Mouse (Mus musculus) embryonic facial prominence, embryonic 15.5 days (tissue): ENCODE results near the gene Ppfia4. TPM values are rescaled to one million over a fixed set of nuclear protein-coding genes. Genes with fewer than 3 reads are reported as not detected.

Experiments used
- ATAC-seq: fragments of 200-750 bp; cut with Nextera tagmentation; 2 replicates; pipeline ENCODE4 v1.8.0; 2017; ENCODE audit warnings: low read depth, moderate TSS enrichment; ENCODE audit not compliant: insufficient number of reproducible peaks, low FRiP score, low TSS enrichment
- H3K27ac ChIP-seq: fragments of 300-500 bp; sonication (generic); replicated peaks from 2 replicates; pipeline ENCODE4 v1.5.1; 2015; ENCODE audit warnings: mild to moderate bottlenecking, inconsistent platforms
- H3K27me3 ChIP-seq: fragments of 300-500 bp; sonication (generic); 2 replicates; pipeline ENCODE4 v1.6.1; 2015; ENCODE audit warnings: inconsistent platforms
- H3K36me3 ChIP-seq: fragments of 300-500 bp; sonication (generic); 2 replicates; pipeline ENCODE4 v1.6.1; 2015; ENCODE audit warnings: mild to moderate bottlenecking, inconsistent platforms
- H3K4me1 ChIP-seq: fragments of 300-500 bp; sonication (generic); 2 replicates; pipeline ENCODE4 v1.6.1; 2015; ENCODE audit warnings: inconsistent platforms
- H3K4me2 ChIP-seq: fragments of 300-500 bp; sonication (generic); replicated peaks from 2 replicates; pipeline ENCODE4 v1.6.1; 2015; ENCODE audit warnings: mild to moderate bottlenecking, inconsistent platforms
- H3K4me3 ChIP-seq: fragments of 300-500 bp; sonication (generic); replicated peaks from 2 replicates; pipeline ENCODE4 v1.5.1; 2015; ENCODE audit warnings: mild to moderate bottlenecking, inconsistent platforms
- H3K9ac ChIP-seq: fragments of 300-500 bp; sonication (generic); 2 replicates; pipeline ENCODE4 v1.6.1; 2015; ENCODE audit warnings: inconsistent platforms
- H3K9me3 ChIP-seq: fragments of 300-500 bp; sonication (generic); replicated peaks from 2 replicates; pipeline ENCODE4 v1.6.1; 2016; ENCODE audit warnings: inconsistent platforms
- WGBS: fragments of 180-500 bp; shearing (Covaris S2); methylation state at CpG from one replicate; pipeline ENCODE4 v1.1.7; 2015; 5-methylcytosine and 5-hydroxymethylcytosine counted together
- polyA plus RNA-seq: library from polyadenylated mRNA; unstranded; fragments of >200 nt; fragmentation: Nextera tagmentation; extraction: Ambion mirVana; gene quantifications from 2 replicates; pipeline ENCODE4 v1.2.1, GENCODE M21; 2015

The Ppfia4 gene
- polyA plus RNA-seq, 1 experiment from 2014 or later, result 11.6 TPM

DNA sequence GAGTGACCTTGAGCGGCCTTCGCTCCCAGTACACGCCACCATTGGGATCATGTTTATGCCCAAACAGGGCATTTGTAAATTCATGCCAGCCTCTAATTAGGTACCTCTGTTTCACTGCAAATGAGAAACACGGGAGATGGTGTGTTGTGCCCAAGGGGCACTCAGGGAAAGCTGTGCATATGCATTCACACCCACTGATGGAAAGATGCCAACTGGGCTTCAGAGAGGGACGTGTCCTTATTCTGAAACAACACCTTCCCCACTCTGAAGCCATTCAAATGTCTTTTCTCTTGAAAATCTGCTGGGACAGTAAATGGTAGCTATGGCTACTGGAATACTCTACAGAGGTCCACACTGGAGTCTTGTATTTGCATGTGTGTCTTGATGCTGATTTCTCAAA lies 14.5 kb downstream of the Ppfia4 start:
- Histone ChIP-seq H3K4me3 (no peak overlapping the region), H3K36me3 (peaks cover under 1% of the 10 kb centered on the region; the same call in 1 of the 2 replicates), H3K4me2 (no peak overlapping the region), H3K27ac (no peak overlapping the region), H3K9me3 (no peaks in the 10 kb centered on the region), H3K27me3 (no peaks in the 10 kb centered on the region), H3K9ac (no peak overlapping the region), H3K4me1 (peaks cover 9% of the 10 kb centered on the region; the same call in 1 of the 2 replicates)
- WGBS, result 76% methylated on average over 5 of the region's 5 CpGs
- no peak for ATAC-seq

DNA sequence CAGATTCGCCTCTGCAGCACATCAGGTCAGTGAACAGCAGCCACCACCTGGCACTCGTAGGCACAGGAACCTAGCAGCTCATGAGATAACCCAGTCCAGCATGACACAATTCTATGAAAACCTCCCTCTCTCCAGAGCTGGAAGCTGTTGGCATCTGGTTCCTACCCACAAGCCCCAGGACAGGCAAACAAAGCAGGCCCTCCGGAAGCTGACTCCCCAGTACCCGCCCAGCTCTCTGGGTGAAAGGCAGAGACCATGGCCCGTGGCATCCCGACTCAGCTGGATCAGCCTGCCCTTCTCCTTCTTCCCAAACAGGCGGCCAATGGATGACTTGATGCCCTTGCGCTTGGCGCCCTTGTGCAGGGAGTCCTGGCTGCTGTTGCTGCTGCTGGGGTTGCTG lies 16.4 kb downstream of the Ppfia4 start:
- no peak overlapping the region for H3K27ac ChIP-seq
- H3K9me3 ChIP-seq, result no peaks in the 10 kb centered on the region
- no peak for ATAC-seq
- no peak overlapping the region for H3K4me2 ChIP-seq
- no peaks in the 10 kb centered on the region for H3K36me3 ChIP-seq
- no peak overlapping the region for H3K9ac ChIP-seq
- WGBS, result 84% methylated on average over 9 of the region's 9 CpGs
- H3K27me3 ChIP-seq, result no peaks in the 10 kb centered on the region
- peaks cover 9% of the 10 kb centered on the region; the same call in 1 of the 2 replicates for H3K4me1 ChIP-seq
- H3K4me3 ChIP-seq, result no peak overlapping the region

DNA sequence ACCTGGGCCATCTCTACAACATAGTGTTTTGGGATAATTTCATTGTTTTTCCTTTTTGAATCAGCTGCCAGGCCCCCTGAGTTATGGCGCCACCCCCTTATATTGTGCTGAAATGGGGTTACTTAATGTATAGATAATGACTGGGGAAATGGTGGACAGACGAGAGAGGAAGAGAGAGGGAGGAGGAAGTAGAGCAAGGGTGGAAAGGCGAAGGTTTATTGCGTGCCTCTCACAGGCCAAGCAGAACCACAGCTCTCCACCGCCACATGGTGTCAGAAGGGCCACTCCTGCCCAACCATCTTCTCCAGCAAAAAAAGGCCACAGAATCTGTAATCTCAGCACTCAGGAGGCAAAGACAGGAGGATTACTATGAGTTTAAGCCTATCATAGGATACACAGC lies 17.5 kb downstream of the Ppfia4 start:
- H3K4me2 ChIP-seq, result no peak overlapping the region
- no peaks in the 10 kb centered on the region for H3K9me3 ChIP-seq
- no peak overlapping the region for H3K27ac ChIP-seq
- ATAC-seq, result no peak
- no peak overlapping the region for H3K4me3 ChIP-seq
- H3K9ac ChIP-seq, result no peak overlapping the region
- no peaks in the 10 kb centered on the region for H3K27me3 ChIP-seq
- WGBS, result 84% methylated on average over 5 of the region's 5 CpGs
- no peaks in the 10 kb centered on the region for H3K4me1 ChIP-seq
- H3K36me3 ChIP-seq, result no peaks in the 10 kb centered on the region

- H3K4me1 ChIP-seq, result no peaks in the 10 kb centered on the region
- H3K27ac ChIP-seq, result no peak overlapping the region
- no peak overlapping the region for H3K9ac ChIP-seq
- 83% methylated on average over 7 of the region's 7 CpGs for WGBS
- H3K4me2 ChIP-seq, result no peak overlapping the region
- ATAC-seq, result no peak
- H3K36me3 ChIP-seq, result no peaks in the 10 kb centered on the region
- no peaks in the 10 kb centered on the region for H3K9me3 ChIP-seq
- no peaks in the 10 kb centered on the region for H3K27me3 ChIP-seq
- no peak overlapping the region for H3K4me3 ChIP-seq
Measured at GRCm38 (mm10) chr1:134311760-134312159, 21.0 kb downstream of the Ppfia4 start.

DNA sequence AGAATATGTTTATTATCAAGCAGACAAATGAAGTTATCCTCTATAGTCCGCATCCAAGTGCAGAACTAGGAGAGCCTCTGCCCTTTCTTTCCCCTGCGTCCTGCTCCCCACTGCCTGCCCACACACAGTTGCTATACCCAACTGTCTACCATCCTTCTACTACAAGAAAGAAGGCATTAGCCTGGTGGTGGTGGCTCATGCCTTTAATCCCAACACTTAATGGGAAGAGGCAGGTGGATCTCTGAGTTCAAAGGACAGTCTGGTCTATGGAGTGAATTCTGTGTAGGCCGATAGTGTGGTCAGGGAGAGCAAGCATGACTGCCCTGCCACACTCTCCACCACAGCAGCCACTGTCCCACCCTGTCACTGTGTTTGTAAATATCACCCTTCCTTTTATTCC lies 22.0 kb downstream of the Ppfia4 start:
- Histone ChIP-seq H3K27me3 (no peaks in the 10 kb centered on the region), H3K36me3 (no peaks in the 10 kb centered on the region), H3K9me3 (no peaks in the 10 kb centered on the region), H3K27ac (no peak overlapping the region), H3K4me1 (no peaks in the 10 kb centered on the region), H3K4me2 (no peak overlapping the region), H3K9ac (no peak overlapping the region), H3K4me3 (no peak overlapping the region)
- no peak for ATAC-seq
- 91% methylated on average over 3 of the region's 3 CpGs for WGBS

DNA sequence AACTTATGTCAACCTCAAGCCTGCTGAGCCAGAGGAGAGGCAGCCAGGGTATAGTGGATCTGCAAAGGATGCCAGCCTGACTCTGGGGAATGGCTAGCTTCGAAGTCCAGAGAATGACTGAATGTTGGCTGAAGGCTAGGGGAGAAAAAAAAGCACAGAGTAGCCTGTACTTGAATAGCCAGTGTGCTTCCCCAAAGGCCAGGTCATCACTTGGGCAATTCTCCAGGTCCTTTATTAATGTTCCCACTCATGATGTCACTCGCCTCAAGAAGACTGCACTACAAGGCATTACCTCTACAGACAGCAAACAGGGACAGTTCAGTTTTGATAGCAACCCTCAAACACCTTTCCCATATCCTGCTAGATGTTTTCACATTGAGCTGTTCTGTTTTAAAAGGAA lies 22.4 kb downstream of the Ppfia4 start:
- Histone ChIP-seq H3K9me3 (no peaks in the 10 kb centered on the region), H3K9ac (no peak overlapping the region), H3K27ac (no peak overlapping the region), H3K4me3 (no peak overlapping the region), H3K36me3 (no peaks in the 10 kb centered on the region), H3K27me3 (no peaks in the 10 kb centered on the region), H3K4me1 (no peaks in the 10 kb centered on the region), H3K4me2 (no peak overlapping the region)
- 90% methylated on average over 2 of the region's 2 CpGs for WGBS
- no peak for ATAC-seq

DNA sequence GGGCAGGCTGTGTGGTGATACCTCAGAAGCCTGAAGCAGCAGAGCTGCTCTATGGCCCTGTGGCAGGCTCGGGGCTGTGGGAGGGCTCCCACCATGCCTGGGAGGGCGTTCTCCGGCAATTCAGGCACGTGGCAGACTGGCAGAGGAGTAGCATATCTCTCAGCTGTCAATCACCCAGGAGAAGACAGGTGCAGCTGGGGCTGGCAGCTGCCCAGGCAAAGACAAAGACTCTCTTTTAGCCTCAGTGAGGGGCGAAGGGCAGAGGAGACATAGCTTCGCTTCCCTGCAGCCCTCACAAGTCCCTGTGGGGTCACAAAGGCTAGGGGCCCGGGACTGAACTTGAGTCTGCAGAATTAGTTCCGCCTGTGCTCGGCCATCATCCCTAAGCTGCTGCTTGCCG lies 25.3 kb downstream of the Ppfia4 start:
- no peak overlapping the region for H3K27ac ChIP-seq
- peaks cover 13% of the 10 kb centered on the region for H3K4me1 ChIP-seq
- no peak for ATAC-seq
- H3K4me3 ChIP-seq, result no peak overlapping the region
- no peaks in the 10 kb centered on the region for H3K36me3 ChIP-seq
- no peaks in the 10 kb centered on the region for H3K27me3 ChIP-seq
- H3K9me3 ChIP-seq, result no peaks in the 10 kb centered on the region
- 47% methylated on average over 10 of the region's 10 CpGs for WGBS
- no peak overlapping the region for H3K4me2 ChIP-seq
- no peak overlapping the region for H3K9ac ChIP-seq

GRCm38 (mm10) chr1:134304940-134305339 lies 27.8 kb downstream of the Ppfia4 start:
- no peak overlapping the region for H3K4me3 ChIP-seq
- H3K4me1 ChIP-seq, result peaks cover 16% of the 10 kb centered on the region
- no peak overlapping the region for H3K27ac ChIP-seq
- H3K9me3 ChIP-seq, result no peaks in the 10 kb centered on the region
- no peak for ATAC-seq
- 89% methylated on average over 9 of the region's 9 CpGs for WGBS
- H3K9ac ChIP-seq, result no peak overlapping the region
- H3K4me2 ChIP-seq, result no peak overlapping the region
- no peaks in the 10 kb centered on the region for H3K36me3 ChIP-seq
- peaks cover 5% of the 10 kb centered on the region; the same call in 1 of the 2 replicates for H3K27me3 ChIP-seq

- 0 out of 2 replicates have a peak, but pooled peaks have one; percentile 19 for ATAC-seq
Measured at GRCm38 (mm10) chr1:134302568-134303238, 30.0 kb downstream of the Ppfia4 start.

DNA sequence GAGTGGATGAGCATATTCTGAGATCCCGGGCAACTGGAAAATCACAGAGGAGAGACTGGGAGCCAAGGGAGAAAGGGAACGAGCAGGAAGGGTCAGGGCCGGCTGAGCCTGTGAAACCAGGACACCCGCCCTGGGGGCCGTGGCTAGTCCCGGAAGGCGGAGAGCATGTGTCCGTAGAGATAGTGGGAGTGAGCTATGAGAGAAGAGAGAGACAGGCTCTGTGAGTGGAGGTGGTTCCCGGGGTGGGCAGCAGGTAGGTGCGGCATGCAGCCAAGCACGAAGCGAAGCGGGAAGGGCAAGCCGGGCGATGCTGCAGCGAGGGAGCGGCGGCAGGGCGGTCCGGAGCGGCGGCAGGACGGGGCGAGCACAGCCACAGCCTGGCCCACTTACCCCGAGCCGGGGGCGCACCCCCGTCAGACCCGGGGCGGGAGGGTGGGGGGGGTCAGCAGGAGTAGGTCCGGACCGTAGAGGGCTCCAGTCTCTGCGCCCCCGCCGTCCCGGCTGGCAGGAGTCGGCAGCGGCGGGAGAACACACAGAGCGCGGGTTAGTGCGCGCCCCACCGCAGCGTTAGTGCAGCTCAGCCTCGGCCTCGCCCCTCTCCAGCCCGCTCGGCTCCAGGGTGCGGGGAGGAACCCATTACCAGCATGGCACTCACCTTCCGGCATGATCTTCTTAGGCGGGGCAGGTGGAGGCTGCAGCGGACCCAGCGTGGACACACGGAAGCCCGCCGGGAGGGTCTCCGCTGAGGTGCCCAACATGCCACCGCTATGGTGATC lies 33.9 kb downstream of the Ppfia4 start:
- Histone ChIP-seq H3K4me3 (peak overlapping the region; percentile 49), H3K9me3 (no peaks in the 10 kb centered on the region)
- WGBS, result 4% methylated on average over 49 of the region's 59 CpGs

More at GRCm38 (mm10) chr1:134302568-134303238, 30.0 kb downstream of the Ppfia4 start:
- WGBS, result 16% methylated on average over 8 of the region's 8 CpGs
- Histone ChIP-seq H3K27ac (peak overlapping the region; percentile 77), H3K27me3 (peaks cover 25% of the 10 kb centered on the region), H3K4me2 (no peak overlapping the region), H3K9ac (no peak overlapping the region), H3K36me3 (no peaks in the 10 kb centered on the region), H3K9me3 (no peaks in the 10 kb centered on the region), H3K4me1 (peaks cover 30% of the 10 kb centered on the region), H3K4me3 (no peak overlapping the region)

GRCm38 (mm10) chr1:134297265-134297664 lies 35.5 kb downstream of the Ppfia4 start:
- peaks cover 25% of the 10 kb centered on the region for H3K27me3 ChIP-seq
- 80% methylated on average over 8 of the region's 8 CpGs for WGBS
- peaks cover 20% of the 10 kb centered on the region for H3K4me1 ChIP-seq
- no peaks in the 10 kb centered on the region for H3K36me3 ChIP-seq
- H3K9ac ChIP-seq, result no peak overlapping the region
- H3K9me3 ChIP-seq, result no peaks in the 10 kb centered on the region
- no peak overlapping the region for H3K4me2 ChIP-seq
- ATAC-seq, result no peak
- H3K27ac ChIP-seq, result no peak overlapping the region
- H3K4me3 ChIP-seq, result no peak overlapping the region

More for the DNA sequence above, 33.9 kb downstream of the Ppfia4 start:
- peaks cover 25% of the 10 kb centered on the region for H3K27me3 ChIP-seq
- H3K4me2 ChIP-seq, result peak overlapping the region; percentile 95
- H3K4me1 ChIP-seq, result peaks cover 30% of the 10 kb centered on the region
- H3K36me3 ChIP-seq, result no peaks in the 10 kb centered on the region
- 0 out of 2 replicates have a peak, but pooled peaks have one; percentile 16 for ATAC-seq
- no peak overlapping the region for H3K27ac ChIP-seq
- H3K9ac ChIP-seq, result peak overlapping the region; percentile 24; the same call in 1 of the 2 replicates
